Mouse (Mus musculus) cortical plate, adult 2 months (tissue): ENCODE data around the gene Accs.

Source experiments
- CTCF ChIP-seq: fragments of 200-500 bp; IDR thresholded peaks from 2 replicates; pipeline ENCODE4 v1.5.1; 2011; ENCODE audit warnings: mild to moderate bottlenecking, control low read depth, low read length; ENCODE audit not compliant: insufficient read depth; ENCODE audit errors: extremely low read depth
- POLR2A ChIP-seq: fragments of 200-500 bp; IDR thresholded peaks from 2 replicates; pipeline ENCODE4 v1.6.1; 2011; ENCODE audit warnings: mild to moderate bottlenecking, low read length, control low read depth; ENCODE audit not compliant: insufficient read depth; ENCODE audit errors: extremely low read depth

DNA sequence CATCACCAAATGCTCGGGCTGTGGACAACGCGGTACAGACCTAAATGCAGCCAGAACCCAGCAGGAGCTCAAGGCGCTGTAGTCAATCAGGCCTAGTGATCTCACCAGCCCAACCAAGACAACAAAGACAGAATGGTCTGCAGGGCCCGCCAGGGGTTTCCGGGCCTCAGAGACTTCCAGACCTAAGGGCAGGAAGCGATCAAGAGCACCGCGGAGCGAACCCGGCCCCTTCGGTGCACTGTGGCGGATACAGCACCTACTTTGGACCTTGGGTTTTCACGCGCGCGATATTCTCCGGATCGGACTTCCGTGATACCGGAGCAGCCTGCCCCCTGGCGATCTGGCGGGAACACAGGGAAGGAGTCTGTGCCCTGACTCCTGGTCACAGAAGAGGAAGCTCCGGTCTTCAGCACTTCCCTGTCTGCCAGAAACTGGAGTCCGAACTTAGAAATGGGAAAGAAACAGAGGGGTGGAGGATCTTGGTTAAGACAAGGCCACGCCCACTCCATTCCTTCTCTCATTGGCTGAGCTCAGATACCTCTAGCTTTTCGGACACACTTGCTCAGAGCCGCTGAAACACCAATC, at the start of gene Accs:
- TF ChIP-seq POLR2A (no peak), CTCF (peak; percentile 50; the same call in 1 of the 2 replicates)
